Mouse (Mus musculus): ENCODE measurements at regions not wholly inside any gene's neighbourhood (a gene's known extent, or its start where the extent isn't known, plus 50 kb on each side); places are given as distances from the start of the nearest gene placed in this dataset.

GRCm38 (mm10) chr1:35889731-35890499, 178.3 kb upstream of the Hs6st1 start:
- no peak for TF ChIP-seq CTCF (IDR thresholded peaks at IDR 0.05; ENCODE audit: borderline replicate concordance, control insufficient read depth, extremely low read depth, insufficient read depth, low read length, poor library complexity)
- TF ChIP-seq POLR2A (IDR thresholded peaks at IDR 0.05; ENCODE audit: control insufficient read depth, extremely low read depth, insufficient read depth, low read length, poor library complexity), result no peak
